Mouse (Mus musculus): ENCODE measurements at regions not wholly inside any gene's neighbourhood (a gene's known extent, or its start where the extent isn't known, plus 50 kb on each side); places are given as distances from the start of the nearest gene placed in this dataset.
"Not testable (repeated sequence)": the region's sequence is repeated elsewhere in the genome, so short reads cannot be mapped to it uniquely, and the experiment has no call there.

- no peaks in the 10 kb centered on the region for H3K36me3 ChIP-seq
- H3K4me3 ChIP-seq = no peak overlapping the region
- ATAC-seq (ENCODE audit: insufficient number of reproducible peaks, insufficient read depth, low FRiP score, low TSS enrichment, low read depth) = no peak
- H3K9me3 ChIP-seq = no peaks in the 10 kb centered on the region
- no peaks in the 10 kb centered on the region for H3K4me1 ChIP-seq
- 80% methylated on average over 7 of the region's 7 CpGs for WGBS
- no peak overlapping the region for H3K27ac ChIP-seq
- no peaks in the 10 kb centered on the region for H3K27me3 ChIP-seq
- H3K4me2 ChIP-seq = no peak overlapping the region
- H3K9ac ChIP-seq = no peak overlapping the region
Observed at GRCm38 (mm10) chr6:9820311-9821243, 872.3 kb downstream of the Nxph1 start.

DNA sequence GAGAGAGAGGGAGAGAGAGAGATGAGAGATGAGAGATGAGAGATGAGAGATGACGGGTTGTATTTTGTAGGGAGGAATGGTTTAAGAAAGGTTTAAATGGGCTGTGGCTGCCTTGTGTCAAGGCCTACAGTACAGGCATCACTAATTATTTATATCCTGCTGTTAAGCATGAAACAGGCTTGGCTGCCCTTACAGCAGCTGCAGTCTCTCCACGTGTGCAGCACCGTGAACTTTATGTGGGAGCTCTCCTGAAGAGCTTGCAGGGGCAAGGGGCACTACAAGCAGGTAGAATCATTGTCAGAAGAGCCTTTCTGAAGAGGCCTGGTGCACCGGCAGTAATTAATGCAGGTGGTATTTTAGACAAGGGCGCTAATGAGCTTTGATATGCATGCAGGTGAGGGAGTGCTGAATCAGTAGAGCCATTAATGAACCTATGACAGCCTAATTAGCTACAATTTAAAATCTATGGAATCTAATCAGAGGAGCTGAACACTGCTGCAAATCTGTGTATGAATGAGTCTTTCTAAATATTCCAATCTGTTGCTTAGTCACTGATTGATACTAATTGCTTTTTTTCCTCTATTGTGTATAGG is 886.7 kb downstream of the Nxph1 start:
- Histone ChIP-seq H3K27ac (no peak overlapping the region), H3K4me2 (no peak overlapping the region), H3K9me3 (no peaks in the 10 kb centered on the region), H3K36me3 (no peaks in the 10 kb centered on the region), H3K9ac (no peak overlapping the region), H3K27me3 (no peaks in the 10 kb centered on the region), H3K4me1 (no peaks in the 10 kb centered on the region), H3K4me3 (no peak overlapping the region)
- WGBS = 48% methylated on average over 5 of the region's 5 CpGs
- no peak for ATAC-seq (ENCODE audit: insufficient number of reproducible peaks, insufficient read depth, low FRiP score, low TSS enrichment, low read depth)

GRCm38 (mm10) chr6:9842391-9842790 is 894.2 kb downstream of the Nxph1 start:
- 60% methylated on average over 2 of the region's 2 CpGs for WGBS
- H3K4me3 ChIP-seq = no peak overlapping the region
- ATAC-seq (ENCODE audit: insufficient number of reproducible peaks, insufficient read depth, low FRiP score, low TSS enrichment, low read depth) = no peak
- no peaks in the 10 kb centered on the region for H3K27me3 ChIP-seq
- no peak overlapping the region for H3K4me2 ChIP-seq
- H3K27ac ChIP-seq = no peak overlapping the region
- H3K9ac ChIP-seq = no peak overlapping the region
- H3K4me1 ChIP-seq = no peaks in the 10 kb centered on the region
- no peaks in the 10 kb centered on the region for H3K9me3 ChIP-seq
- H3K36me3 ChIP-seq = no peaks in the 10 kb centered on the region

- 87% methylated on average over 8 of the region's 8 CpGs for WGBS
- not testable (repeated sequence) for H3K4me1 ChIP-seq, H3K27ac ChIP-seq, H3K9ac ChIP-seq, H3K36me3 ChIP-seq, H3K9me3 ChIP-seq, H3K27me3 ChIP-seq, H3K4me2 ChIP-seq, H3K4me3 ChIP-seq
- peak; percentile 100 for ATAC-seq (ENCODE audit: insufficient number of reproducible peaks, insufficient read depth, low FRiP score, low TSS enrichment, low read depth)
Observed at GRCm38 (mm10) chr6:9889853-9890252, 941.6 kb downstream of the Nxph1 start.

All from embryonic facial prominence, embryonic 13.5 days (tissue).